Comparison of ENCODE assay signal across 8 mouse cellular contexts in genomic region chr7:49842366-49843282, GRCm38 (mm10).
DNase-seq lines count a peak whose midpoint lies in the region; ATAC-seq and TF ChIP-seq lines count a peak whose summit lies in the region.

No protein-coding gene starts in this region.

- no peaks in the 10 kb centered on the region for H3K9me3 ChIP-seq in midbrain, embryonic 12.5 days

- H3K4me3 ChIP-seq in left cerebral cortex, adult 2 months: peak overlapping the region; percentile 18
- no peak overlapping the region for H3K4me3 ChIP-seq in midbrain, embryonic 12.5 days

- peaks cover 11% of the 10 kb centered on the region; the same call in 1 of the 2 replicates for H3K27me3 ChIP-seq in midbrain, embryonic 12.5 days

- peak overlapping the region; percentile 35 for H3K4me2 ChIP-seq in midbrain, embryonic 12.5 days (replicated peaks)

- WGBS in midbrain, embryonic 12.5 days: 35% methylated on average over 11 of the region's 11 CpGs

- peaks cover 13% of the 10 kb centered on the region for H3K4me1 ChIP-seq in midbrain, embryonic 12.5 days

- DNase-seq in left cerebral cortex, adult 2 months (ENCODE audit: extremely low spot score in 1 of 2, low spot score in 2 of 2): no peak
- no peak for DNase-seq in left cerebral cortex, adult 11 months (ENCODE audit: low spot score)
- peak; percentile 50 for DNase-seq in brain, adult 2 months (ENCODE audit: low read depth, low spot score)
- DNase-seq in adrenal gland, postnatal 4 days (ENCODE audit: low spot score in 2 of 2): no peak
- DNase-seq in testis, postnatal 10 days (ENCODE audit: low spot score): no peak
- no peak for DNase-seq in cerebellum, adult 11-12 months

- TF ChIP-seq CTCF in left cerebral cortex, adult 2 months (IDR thresholded peaks at IDR 0.05): no peak; the same call in 1 of the 2 replicates

- H3K27ac ChIP-seq in left cerebral cortex, adult 2 months: peak overlapping the region; percentile 20; the same call in 1 of the 2 replicates
- peak overlapping the region; percentile 43 for H3K27ac ChIP-seq in midbrain, embryonic 12.5 days (replicated peaks)

- peak; percentile 46 for ATAC-seq in inflammation-experienced regulatory T-cells, adult 6 months
- ATAC-seq in midbrain, embryonic 12.5 days (ENCODE audit: low FRiP score, low read depth): peak; percentile 76

- H3K9ac ChIP-seq in midbrain, embryonic 12.5 days (replicated peaks): peak overlapping the region; percentile 6; the same call in 1 of the 2 replicates

- intact Hi-C loops in left cerebral cortex, adult 2 months (cut with DNase I): no loop called here

- H3K36me3 ChIP-seq in midbrain, embryonic 12.5 days: peaks cover 8% of the 10 kb centered on the region; the same call in 1 of the 2 replicates
